Mouse (Mus musculus) kidney, postnatal 10 days (tissue): ENCODE measurements around the gene Cacna1s.

Experiments used
- DNase-seq: peaks from one replicate; pipeline ENCODE4 v3.0.0; 2021; ENCODE audit warnings: mixed read lengths

Cacna1s gene

GRCm38 (mm10) chr1:136138191-136138830, 85.8 kb downstream of the Cacna1s start:
- DNase-seq = no peak

- peak; percentile 83 for DNase-seq
Measured at GRCm38 (mm10) chr1:136139990-136140640, 87.6 kb downstream of the Cacna1s start.

- no peak for DNase-seq
Measured at GRCm38 (mm10) chr1:136141176-136141950, 88.8 kb downstream of the Cacna1s start.

DNA sequence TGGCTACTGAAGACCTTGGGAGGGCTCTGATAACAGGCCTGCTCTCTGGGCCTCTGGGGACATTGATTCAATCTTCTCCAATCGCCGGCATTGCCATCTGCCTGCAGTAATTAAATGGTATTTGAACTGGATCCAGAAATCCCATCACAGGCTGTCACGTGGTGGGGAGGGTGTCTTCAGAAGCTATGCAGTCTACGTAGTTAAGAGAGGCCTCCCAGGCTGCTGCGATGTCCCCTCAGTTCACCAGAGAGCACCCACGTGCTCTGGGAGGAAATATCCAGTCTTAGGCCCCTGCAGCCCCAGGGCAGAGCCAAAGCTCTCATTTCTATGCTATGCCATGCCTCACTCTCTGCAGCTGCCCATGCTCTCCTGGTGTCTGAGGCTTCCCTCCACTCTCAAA, 89.8 kb downstream of the Cacna1s start:
- peak; percentile 42 for DNase-seq

- DNase-seq = no peak
Measured at GRCm38 (mm10) chr1:136143514-136143913, 91.0 kb downstream of the Cacna1s start.

DNA sequence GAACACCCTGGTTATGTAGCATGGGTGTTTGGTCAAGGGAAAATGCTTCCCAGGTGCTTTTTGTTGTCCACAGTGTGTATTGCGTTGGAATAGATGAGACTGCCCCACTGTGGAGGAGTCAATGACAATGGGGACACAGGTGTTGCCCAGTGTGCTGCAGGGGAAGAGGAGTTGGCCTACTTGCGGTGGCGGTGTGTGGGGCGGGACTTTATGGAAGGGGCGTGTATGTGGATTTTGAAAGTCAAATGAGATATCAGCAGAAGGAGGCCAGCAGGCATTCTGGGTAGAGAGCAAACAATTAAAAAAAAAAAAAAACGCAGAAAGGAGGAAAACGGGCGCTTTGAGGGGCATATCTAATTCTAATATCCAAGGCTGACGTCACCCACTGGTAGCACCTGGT, 97.2 kb downstream of the Cacna1s start:
- DNase-seq = no peak

- no peak for DNase-seq
Measured at GRCm38 (mm10) chr1:136151371-136151770, 98.8 kb downstream of the Cacna1s start.

DNA sequence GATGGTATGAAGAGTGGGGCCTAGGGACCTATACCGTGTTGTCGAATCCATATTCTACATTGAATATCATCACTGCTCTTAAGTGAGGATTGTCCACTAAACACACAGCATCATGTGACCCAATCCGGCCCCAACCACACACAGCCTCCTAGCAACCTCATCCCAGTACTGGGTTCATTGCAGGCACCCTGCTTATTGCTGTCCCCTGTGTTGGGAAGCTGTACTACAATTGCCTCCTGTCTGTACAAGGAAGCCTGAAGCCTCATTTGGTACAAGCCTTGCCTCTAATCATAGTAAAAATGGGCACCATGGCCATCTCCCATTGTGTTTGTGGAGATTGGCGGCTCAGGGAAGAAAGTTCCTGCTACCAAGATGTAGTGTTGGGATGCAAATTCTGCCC, 103.8 kb downstream of the Cacna1s start:
- no peak for DNase-seq

- no peak for DNase-seq
Measured at GRCm38 (mm10) chr1:136156951-136157350, 104.4 kb downstream of the Cacna1s start.

DNA sequence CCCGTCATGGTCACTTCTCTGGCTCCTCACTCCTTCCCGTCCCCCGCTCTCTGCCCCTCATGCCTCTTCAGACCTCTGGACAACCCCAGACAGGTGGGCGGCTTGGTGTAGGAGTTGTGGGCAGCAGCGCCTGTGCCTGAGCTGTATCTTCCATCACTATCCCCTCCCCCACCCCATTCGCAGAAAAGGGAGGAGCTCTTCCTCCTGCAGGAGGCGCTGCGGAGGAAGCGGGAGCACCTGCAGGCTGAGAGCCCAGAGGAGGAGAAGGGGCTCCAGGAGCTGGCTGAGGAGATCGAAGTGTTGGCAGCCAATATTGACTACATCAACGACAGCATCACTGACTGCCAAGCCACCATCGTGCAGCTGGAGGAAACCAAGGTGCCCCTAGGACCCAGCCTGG, 107.3 kb downstream of the Cacna1s start:
- DNase-seq = no peak

DNA sequence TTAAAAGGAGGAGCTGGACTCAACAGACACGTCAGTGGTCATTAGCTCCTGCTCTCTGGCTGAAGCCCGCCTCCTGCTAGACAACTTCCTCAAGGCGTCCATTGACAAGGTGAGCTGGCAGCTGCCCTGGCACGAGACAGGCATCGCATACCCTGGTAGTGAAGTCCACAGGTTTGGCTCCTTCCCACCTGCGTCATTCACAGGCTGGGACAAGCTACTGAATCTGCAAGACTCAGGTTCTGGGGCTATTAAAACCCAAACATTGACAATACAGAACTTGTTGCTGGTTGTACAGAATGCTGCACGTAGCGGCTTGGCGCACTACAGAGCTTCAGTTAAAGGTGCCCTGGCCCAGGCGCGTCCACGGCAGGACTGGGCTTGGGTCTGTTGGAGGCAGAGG, 107.7 kb downstream of the Cacna1s start:
- DNase-seq = no peak

DNA sequence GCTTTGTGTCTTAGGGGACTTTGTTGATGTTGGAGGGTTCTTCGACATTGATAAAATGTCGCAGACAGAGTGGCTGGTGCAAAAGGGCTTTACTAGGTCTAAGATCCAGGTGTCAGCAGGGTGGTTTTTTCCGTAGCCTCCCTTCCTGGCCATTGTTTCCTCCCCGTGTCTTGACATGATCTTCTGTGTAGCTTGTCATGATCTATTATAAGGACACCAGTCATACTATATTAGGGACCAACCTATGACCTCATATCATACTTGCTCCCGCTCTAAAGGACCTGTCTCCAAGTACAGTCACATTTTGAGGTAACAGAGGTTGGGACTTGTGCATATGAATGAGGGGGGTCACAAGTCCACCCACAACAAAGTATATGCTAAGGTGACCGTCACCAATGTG, 108.4 kb downstream of the Cacna1s start:
- DNase-seq = no peak

- no peak for DNase-seq
Measured at GRCm38 (mm10) chr1:136161333-136161921, 108.9 kb downstream of the Cacna1s start.

DNA sequence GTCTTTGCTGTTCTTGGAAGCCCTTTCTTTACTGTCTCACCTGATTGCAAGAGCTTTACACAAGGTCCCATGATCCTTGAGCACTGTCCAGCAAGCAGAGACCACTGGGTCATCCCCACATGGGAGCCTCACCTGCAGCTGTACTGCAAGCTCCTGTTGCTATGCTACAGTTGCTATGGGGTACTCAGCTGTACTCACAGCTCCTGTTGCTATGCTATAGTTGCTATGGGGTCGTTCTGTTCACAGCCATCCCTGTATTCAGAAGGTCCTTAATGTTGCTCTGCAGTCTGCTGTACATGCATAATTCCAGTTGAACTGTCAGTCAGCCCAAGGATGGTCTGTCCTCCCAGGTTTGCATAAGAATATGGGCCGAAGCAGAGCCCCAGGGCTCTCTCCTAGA, 112.9 kb downstream of the Cacna1s start:
- DNase-seq = no peak

GRCm38 (mm10) chr1:136167657-136168056, 115.1 kb downstream of the Cacna1s start:
- peak; percentile 64 for DNase-seq
